Mouse (Mus musculus) cerebellum, adult 8-10 months (tissue): ENCODE data around the gene Mtor.

ENCODE experiments used
- DNase-seq: peaks from one replicate; pipeline ENCODE4 v3.0.0; 2022

Gene Mtor

DNA sequence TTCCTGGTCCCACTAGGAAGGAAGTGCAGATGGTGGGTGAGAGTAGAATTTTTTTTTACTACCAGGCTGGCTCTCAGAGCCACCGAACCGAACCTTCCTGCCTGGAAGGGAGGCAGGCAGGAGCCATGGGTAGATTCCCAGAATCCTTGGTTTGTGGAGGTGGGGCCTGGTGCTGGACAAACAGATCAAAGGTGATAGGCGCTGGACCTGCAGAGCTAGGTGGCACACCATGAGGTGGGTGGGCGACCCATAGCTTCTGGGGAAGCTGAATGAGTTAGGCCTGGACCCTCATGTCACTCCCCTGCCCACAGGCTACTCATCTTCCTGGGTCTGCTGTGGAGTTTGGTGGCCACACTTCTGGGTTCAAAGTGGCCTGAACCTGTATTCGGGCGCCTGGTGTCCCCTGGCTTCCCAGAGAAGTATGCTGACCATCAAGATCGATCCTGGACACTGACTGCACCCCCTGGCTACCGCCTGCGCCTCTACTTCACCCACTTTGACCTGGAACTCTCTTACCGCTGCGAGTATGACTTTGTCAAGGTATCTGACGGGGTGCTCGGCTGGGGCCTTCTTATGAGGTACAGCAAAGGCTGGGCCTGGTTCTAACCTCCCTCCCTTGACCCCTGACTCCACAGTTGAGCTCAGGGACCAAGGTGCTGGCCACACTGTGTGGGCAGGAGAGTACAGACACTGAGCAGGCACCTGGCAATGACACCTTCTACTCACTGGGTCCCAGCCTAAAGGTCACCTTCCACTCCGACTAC lies 154.1 kb downstream of the Mtor start, which contains the start of gene Masp2:
TSS of gene Masp2 (plus strand) at position 198 of the 764 bp plus-strand sequence.
- DNase-seq: no peak

DNA sequence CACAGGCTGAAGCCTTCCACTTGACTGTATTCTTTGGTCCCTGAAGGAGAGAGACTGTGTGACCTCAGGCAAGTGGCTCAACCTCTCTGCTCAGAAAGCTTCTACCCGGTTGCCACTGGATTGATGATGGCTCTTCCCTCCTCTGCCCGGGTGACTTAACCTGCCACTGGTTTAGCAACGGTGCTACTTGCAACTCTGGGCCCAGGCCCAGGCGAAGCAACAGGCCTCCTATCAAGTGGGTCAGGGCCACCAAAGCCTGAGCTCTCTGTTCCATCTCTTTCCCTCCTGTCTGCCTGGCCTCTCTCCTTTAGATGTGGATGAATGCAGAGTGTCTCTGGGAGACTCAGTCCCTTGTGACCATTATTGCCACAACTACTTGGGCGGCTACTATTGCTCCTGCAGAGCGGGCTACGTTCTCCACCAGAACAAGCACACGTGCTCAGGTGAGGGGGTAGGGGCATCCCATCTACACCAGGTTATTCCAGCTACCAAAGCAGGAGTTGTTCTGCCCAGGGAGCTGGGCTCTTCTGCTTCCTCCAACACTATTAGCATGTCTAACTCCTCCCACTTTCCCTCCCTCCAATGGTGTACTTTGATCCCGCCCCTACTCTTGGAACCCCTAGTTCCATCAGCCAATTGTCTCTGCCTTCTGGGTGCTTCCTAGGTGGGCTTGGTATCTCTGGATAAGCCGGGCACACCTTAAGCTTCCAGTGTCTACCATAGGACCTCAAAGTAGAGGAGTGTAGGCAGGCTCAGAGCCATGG lies 155.1 kb downstream of the Mtor start:
- DNase-seq: no peak

DNA sequence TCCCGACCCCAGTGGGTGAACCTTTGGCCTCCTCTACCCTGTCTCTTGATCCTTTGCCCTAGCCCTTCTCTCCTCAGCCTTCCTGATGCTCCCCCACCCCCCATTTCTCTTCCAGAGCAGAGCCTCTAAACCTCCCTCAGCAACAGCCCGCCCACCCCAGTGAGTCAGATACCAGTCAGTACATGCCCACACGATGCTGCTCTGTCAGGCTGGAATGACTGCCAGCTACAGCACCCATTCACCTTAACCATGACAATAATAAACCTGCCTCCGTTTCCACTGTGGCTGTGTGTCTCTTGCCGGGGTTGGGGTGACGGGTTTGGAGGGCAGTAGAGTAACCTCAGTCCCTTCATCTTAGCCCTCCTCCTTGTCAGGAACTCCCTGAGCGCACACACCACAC lies 155.7 kb downstream of the Mtor start:
- no peak for DNase-seq

DNA sequence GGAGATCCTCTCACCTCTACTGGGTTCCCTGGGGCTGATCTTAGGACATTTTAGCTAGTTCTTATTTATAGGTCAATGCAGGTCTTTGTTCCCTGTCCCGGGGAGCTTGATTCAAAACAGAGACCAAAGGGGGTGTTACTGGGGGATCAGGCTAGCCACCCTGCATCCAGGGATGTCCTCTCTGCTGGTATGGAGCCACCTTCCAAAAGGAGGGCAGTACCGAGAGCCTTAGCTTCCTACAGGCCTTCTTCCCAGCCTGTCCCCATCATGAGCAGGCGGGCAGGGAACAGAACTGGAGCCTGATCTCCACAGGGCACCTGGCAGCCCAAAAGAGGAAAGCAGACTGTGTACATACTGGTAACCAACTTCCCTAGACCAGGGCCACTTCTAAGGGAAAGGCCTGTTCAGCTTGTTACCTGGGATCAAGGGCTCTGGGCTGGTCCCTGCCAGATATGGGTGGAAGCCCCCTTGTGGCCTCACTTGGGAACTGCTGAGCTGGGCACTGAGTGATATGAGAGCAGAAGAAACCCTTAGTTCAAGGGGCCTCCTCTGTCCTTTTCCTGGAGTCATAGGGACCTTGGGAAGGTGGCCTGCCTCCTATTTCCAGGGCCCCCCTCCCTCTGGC lies 156.2 kb downstream of the Mtor start:
- DNase-seq: peak; percentile 43
